ENCODE assay signal across 8 mouse cellular contexts in the genomic region with DNA sequence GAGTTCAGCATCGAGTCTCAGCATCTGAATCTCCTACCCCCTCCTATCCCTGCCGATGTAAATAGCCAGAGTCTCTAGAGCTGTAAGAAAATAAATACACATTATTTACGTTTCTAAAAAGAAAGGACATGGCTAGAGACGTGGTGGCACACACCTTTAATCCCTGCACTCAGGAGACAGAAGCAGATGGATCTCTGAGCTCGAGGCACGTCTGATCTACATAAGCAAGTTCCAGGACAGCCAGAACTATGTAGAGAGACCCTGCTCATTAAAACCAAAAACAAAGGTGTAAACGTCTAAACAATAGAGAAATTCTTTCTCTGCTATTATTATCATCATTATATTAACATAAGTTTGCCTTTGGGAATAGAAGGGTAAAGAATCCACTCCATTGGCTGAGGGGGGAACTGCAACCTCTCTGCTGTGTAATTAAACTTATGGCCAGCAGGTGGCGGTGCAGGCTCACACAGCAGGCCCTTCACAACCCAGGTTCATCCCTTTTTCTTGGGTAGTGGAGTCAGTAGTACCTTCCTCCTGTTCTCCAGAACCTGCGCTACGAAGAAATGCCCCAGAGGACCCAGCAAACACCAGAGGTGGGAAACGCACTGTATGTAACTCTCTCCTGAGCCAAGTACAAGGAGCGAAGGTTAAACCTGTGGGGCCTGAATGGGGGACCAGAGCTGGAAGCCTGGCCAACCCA. TPM values are rescaled to one million over a fixed set of nuclear protein-coding genes. Genes with fewer than 3 reads are reported as not detected.
DNase-seq lines count a peak whose midpoint lies in the region; ATAC-seq and TF ChIP-seq lines count a peak whose summit lies in the region.

No protein-coding gene starts in this region.

- H3ac ChIP-seq in myocyte (ENCODE audit: control insufficient read depth, insufficient read length) = no peak overlapping the region

- DNase-seq in CD4-positive helper T cell, adult 2 months (ENCODE audit: low read depth, low spot score) = peak; percentile 72
- peak; percentile 31 to 39 for DNase-seq in adrenal gland, postnatal 4 days (ENCODE audit: low spot score in 2 of 2)
- peak; percentile 71 for DNase-seq in embryonic facial prominence, embryonic 14.5 days (ENCODE audit: low spot score)
- peak; percentile 34 for DNase-seq in liver, adult 2 months (ENCODE audit: extremely low read depth, low read depth, low spot score)
- peak; percentile 60 to 87 for DNase-seq in spleen, postnatal 4 days (ENCODE audit: low spot score in 2 of 2)

- H3K27me3 ChIP-seq in embryonic facial prominence, embryonic 14.5 days (replicated peaks; ENCODE audit: control insufficient read depth, insufficient read depth, low read length) = no peaks in the 10 kb centered on the region
- H3K27me3 ChIP-seq in heart, embryonic 14.5 days (ENCODE audit: control insufficient read depth, insufficient read depth, low read length) = no peaks in the 10 kb centered on the region
- H3K27me3 ChIP-seq in kidney, embryonic 16.5 days (ENCODE audit: insufficient read depth, low read length) = no peaks in the 10 kb centered on the region
- H3K27me3 ChIP-seq in liver, adult 2 months (ENCODE audit: control insufficient read depth, insufficient read depth, low read length) = no peaks in the 10 kb centered on the region
- H3K27me3 ChIP-seq in myocyte (ENCODE audit: control insufficient read depth, insufficient read depth, insufficient read length) = no peaks in the 10 kb centered on the region

- WGBS in embryonic facial prominence, embryonic 14.5 days = 30% methylated on average over 12 of the region's 12 CpGs
- 34% methylated on average over 12 of the region's 12 CpGs for WGBS in heart, embryonic 14.5 days
- WGBS in kidney, embryonic 16.5 days = 31% methylated on average over 12 of the region's 12 CpGs
- 38% methylated on average over 12 of the region's 12 CpGs for WGBS in liver, adult 2 months

- H3K79me2 ChIP-seq in liver, adult 2 months (ENCODE audit: control insufficient read depth, insufficient read depth, low read length) = no peaks in the 10 kb centered on the region
- no peaks in the 10 kb centered on the region for H3K79me2 ChIP-seq in myocyte (ENCODE audit: control insufficient read depth, insufficient read depth)

- H3K9ac ChIP-seq in embryonic facial prominence, embryonic 14.5 days (ENCODE audit: low read depth, low read length) = no peak overlapping the region
- H3K9ac ChIP-seq in heart, embryonic 14.5 days (ENCODE audit: low read length) = no peak overlapping the region
- H3K9ac ChIP-seq in kidney, embryonic 16.5 days (replicated peaks; ENCODE audit: low read length) = no peak overlapping the region; the same call in 1 of the 2 replicates
- no peak overlapping the region for H3K9ac ChIP-seq in liver, adult 2 months (ENCODE audit: low read depth, low read length)

- H3K27ac ChIP-seq in embryonic facial prominence, embryonic 14.5 days (replicated peaks; ENCODE audit: low read depth, low read length) = no peak overlapping the region
- H3K27ac ChIP-seq in heart, embryonic 14.5 days (replicated peaks in 1 of 2; ENCODE audit: control insufficient read depth in 1 of 2, insufficient read depth in 1 of 2, low read depth in 2 of 2, low read length in 2 of 2) = no peak overlapping the region
- no peak overlapping the region for H3K27ac ChIP-seq in kidney, embryonic 16.5 days (ENCODE audit: low read length)
- no peak overlapping the region for H3K27ac ChIP-seq in liver, adult 2 months (replicated peaks; ENCODE audit: insufficient read depth, low read depth, low read length)

- peak overlapping the region; percentile 28; the same call in 1 of the 2 replicates for H3K4me2 ChIP-seq in embryonic facial prominence, embryonic 14.5 days (ENCODE audit: low read depth, low read length)
- H3K4me2 ChIP-seq in heart, embryonic 14.5 days (ENCODE audit: low read length) = peak overlapping the region; percentile 22; the same call in 1 of the 2 replicates
- H3K4me2 ChIP-seq in kidney, embryonic 16.5 days (replicated peaks; ENCODE audit: low read depth, low read length) = peak overlapping the region; percentile 26
- peak overlapping the region; percentile 39 for H3K4me2 ChIP-seq in myocyte (ENCODE audit: low read depth)

- no peaks in the 10 kb centered on the region for H3K9me3 ChIP-seq in embryonic facial prominence, embryonic 14.5 days (ENCODE audit: control insufficient read depth, low read length)
- H3K9me3 ChIP-seq in heart, embryonic 14.5 days (ENCODE audit: control insufficient read depth, low read length) = no peaks in the 10 kb centered on the region
- H3K9me3 ChIP-seq in kidney, embryonic 16.5 days (ENCODE audit: low read length) = no peaks in the 10 kb centered on the region

- no peaks in the 10 kb centered on the region for H3K4me1 ChIP-seq in embryonic facial prominence, embryonic 14.5 days (ENCODE audit: control insufficient read depth, insufficient read depth, low read length)
- H3K4me1 ChIP-seq in heart, embryonic 14.5 days (ENCODE audit: control insufficient read depth in 2 of 2, insufficient read depth in 2 of 2, low read length in 2 of 2) = peaks cover 0 to 2% of the 10 kb centered on the region in 2 experiments; a peak in 1 of 4 replicates
- no peaks in the 10 kb centered on the region for H3K4me1 ChIP-seq in kidney, embryonic 16.5 days (ENCODE audit: insufficient read depth, low read length)
- no peaks in the 10 kb centered on the region for H3K4me1 ChIP-seq in liver, adult 2 months (ENCODE audit: control insufficient read depth, insufficient read depth, low read length)

- no peaks in the 10 kb centered on the region for H3K36me3 ChIP-seq in embryonic facial prominence, embryonic 14.5 days (ENCODE audit: control insufficient read depth, insufficient read depth, low read length)
- H3K36me3 ChIP-seq in heart, embryonic 14.5 days (ENCODE audit: control insufficient read depth, insufficient read depth, low read length) = no peaks in the 10 kb centered on the region
- H3K36me3 ChIP-seq in kidney, embryonic 16.5 days (ENCODE audit: insufficient read depth, low read length) = no peaks in the 10 kb centered on the region
- no peaks in the 10 kb centered on the region for H3K36me3 ChIP-seq in liver, adult 2 months (ENCODE audit: control insufficient read depth, insufficient read depth, low read length)
- H3K36me3 ChIP-seq in myocyte (ENCODE audit: control insufficient read depth, insufficient read depth) = no peaks in the 10 kb centered on the region

- no peak overlapping the region; the same call in 1 of the 2 replicates for H3K4me3 ChIP-seq in embryonic facial prominence, embryonic 14.5 days (ENCODE audit: low read depth, low read length)
- H3K4me3 ChIP-seq in heart, embryonic 14.5 days (ENCODE audit: control insufficient read depth in 1 of 2, insufficient read depth in 1 of 2, low read depth in 1 of 2, low read length in 2 of 2) = no peak overlapping the region
- H3K4me3 ChIP-seq in kidney, embryonic 16.5 days (ENCODE audit: low read length) = no peak overlapping the region
- no peak overlapping the region for H3K4me3 ChIP-seq in liver, adult 2 months (ENCODE audit: insufficient read depth, low read depth, low read length)
- no peak overlapping the region for H3K4me3 ChIP-seq in myocyte

- TF ChIP-seq POLR2A in liver, adult 2 months (IDR thresholded peaks at IDR 0.05; ENCODE audit: extremely low read depth, insufficient read depth, low read length) = no peak
- TF ChIP-seq POLR2A in myocyte (IDR thresholded peaks at IDR 0.05; ENCODE audit: insufficient read length, low read depth) = no peak

- TF ChIP-seq CTCF in liver, adult 2 months (IDR thresholded peaks at IDR 0.05; ENCODE audit: low read depth, low read length) = peak; percentile 98

- peak; percentile 74 for ATAC-seq in embryonic facial prominence, embryonic 14.5 days (ENCODE audit: low read depth)
- ATAC-seq in heart, embryonic 14.5 days (ENCODE audit: insufficient number of reproducible peaks, insufficient read depth, low FRiP score, low read depth) = peak; percentile 54; the same call in 1 of the 2 replicates
- ATAC-seq in kidney, embryonic 16.5 days (ENCODE audit: low FRiP score, low TSS enrichment) = peak; percentile 75

TF ChIP-seq in myocyte, 11 proteins besides CTCF, POLR2A, EP300 and RAD21:
- TF ChIP-seq TCF3 (IDR thresholded peaks at IDR 0.05; ENCODE audit: insufficient read length, low read depth) = no peak
- TF ChIP-seq MYOG (IDR thresholded peaks at IDR 0.05; ENCODE audit: control insufficient read depth in 1 of 3, insufficient read depth in 1 of 3, insufficient read length in 2 of 3, low read depth in 2 of 3) = no peak
- no peak for TF ChIP-seq POLR2AphosphoS2 (IDR thresholded peaks at IDR 0.05; ENCODE audit: insufficient read length, low read depth)
- TF ChIP-seq MAX (IDR thresholded peaks at IDR 0.05; ENCODE audit: low read depth) = no peak
- TF ChIP-seq USF1 (IDR thresholded peaks at IDR 0.05; ENCODE audit: low read depth) = no peak
- TF ChIP-seq MYOD1 (IDR thresholded peaks at IDR 0.05; ENCODE audit: control insufficient read depth in 1 of 3, insufficient read length in 2 of 3, low read depth in 2 of 3) = no peak
- no peak for TF ChIP-seq E2F4 (IDR thresholded peaks at IDR 0.05; ENCODE audit: insufficient read depth)
- TF ChIP-seq TCF12 (IDR thresholded peaks at IDR 0.05; ENCODE audit: insufficient read depth, poor library complexity, severe bottlenecking) = no peak
- no peak for TF ChIP-seq SRF (IDR thresholded peaks at IDR 0.05; ENCODE audit: control insufficient read depth, insufficient read length, low read depth)
- no peak for TF ChIP-seq REST (IDR thresholded peaks at IDR 0.05; ENCODE audit: insufficient read depth, insufficient read length)
- TF ChIP-seq CEBPB (IDR thresholded peaks at IDR 0.05; ENCODE audit: insufficient read depth, poor library complexity, severe bottlenecking) = no peak

RNA-seq across cellular contexts. Expression of gene Top1, which starts 48.0 kb away (rescaled TPM):
- total RNA-seq in adrenal gland, postnatal 4 days (2021) = 10 to 100 TPM; 81.3 to 88.4 TPM
- 63.6 and 64.0 TPM in 2 replicates for polyA plus RNA-seq in embryonic facial prominence, embryonic 14.5 days (2014; fragmentation: Nextera tagmentation; extraction: Ambion mirVana)
- 48.6 and 49.7 TPM in 2 replicates for polyA plus RNA-seq in heart, embryonic 14.5 days (2014; fragmentation: Nextera tagmentation; extraction: Ambion mirVana)
- polyA plus RNA-seq in kidney, embryonic 16.5 days (2015; fragmentation: Nextera tagmentation; extraction: Ambion mirVana) = 67.7 and 89.9 TPM in 2 replicates
- 20.1 and 26.1 TPM in 2 replicates for total RNA-seq in liver, adult 2 months (2014; rRNA removed)
- 6.0 and 6.2 TPM in 2 replicates for polyA plus RNA-seq in liver, adult 2 months (2012; rRNA removed)
- polyA plus RNA-seq in myocyte (2012; fragmentation: generic; extraction: Trizol) = 37.2 TPM
